Mouse (Mus musculus) G1E (cell line): ENCODE measurements at regions not wholly inside any gene's neighbourhood (a gene's known extent, or its start where the extent isn't known, plus 50 kb on each side); places are given as distances from the start of the nearest gene placed in this dataset.

Source experiments
- ATAC-seq: 2 replicates; pipeline ENCODE4 v1.8.0; 2016; ENCODE audit warnings: mild to moderate bottlenecking; ENCODE audit not compliant: insufficient number of reproducible peaks, poor library complexity, low FRiP score, severe bottlenecking; ENCODE audit errors: extremely low read depth
- DNase-seq: peaks from one replicate; pipeline ENCODE4 v3.0.0; 2012; ENCODE audit warnings: low spot score
- H3K27me3 ChIP-seq: 2 replicates; pipeline ENCODE4 v1.6.1; 2012; ENCODE audit warnings: mild to moderate bottlenecking, low read length, inconsistent platforms; ENCODE audit not compliant: insufficient read depth
- H3K36me3 ChIP-seq: replicated peaks from 2 replicates; pipeline ENCODE3; 2012; ENCODE audit warnings: mild to moderate bottlenecking, inconsistent platforms
- H3K4me1 ChIP-seq: 2 replicates; pipeline ENCODE4 v1.6.1; 2012; ENCODE audit warnings: low read depth, low read length, inconsistent platforms, mixed read lengths; ENCODE audit not compliant: insufficient read depth
- H3K4me3 ChIP-seq: 2 replicates; pipeline ENCODE4 v1.5.1; 2012; ENCODE audit warnings: low read depth, mild to moderate bottlenecking, inconsistent platforms, low read length, moderate library complexity, mixed read lengths
- H3K9me3 ChIP-seq: replicated peaks from 2 replicates; pipeline ENCODE4 v1.6.1; 2012; ENCODE audit warnings: inconsistent platforms
- CTCF ChIP-seq: IDR thresholded peaks from 2 replicates; pipeline ENCODE4 v1.5.1; 2012; ENCODE audit warnings: low read depth, low read length, inconsistent platforms, mixed read lengths
- GATA1 ChIP-seq: IDR thresholded peaks from 2 replicates; pipeline ENCODE4 v1.6.1; 2012; ENCODE audit warnings: borderline replicate concordance, low read length, inconsistent platforms, mixed read lengths
- GATA2 ChIP-seq: IDR thresholded peaks from 2 replicates; pipeline ENCODE4 v1.6.1; 2012; ENCODE audit warnings: low read depth, low read length, inconsistent platforms, borderline replicate concordance
- POLR2AphosphoS5 ChIP-seq: IDR thresholded peaks from 2 replicates; pipeline ENCODE4 v1.6.1; 2012; ENCODE audit warnings: low read depth, low read length, inconsistent platforms; ENCODE audit not compliant: insufficient replicate concordance
- TAL1 ChIP-seq: conservative IDR thresholded peaks from 2 replicates; pipeline ENCODE4 v1.6.1; 2012; ENCODE audit warnings: low read depth, low read length, inconsistent platforms, mixed read lengths

DNA sequence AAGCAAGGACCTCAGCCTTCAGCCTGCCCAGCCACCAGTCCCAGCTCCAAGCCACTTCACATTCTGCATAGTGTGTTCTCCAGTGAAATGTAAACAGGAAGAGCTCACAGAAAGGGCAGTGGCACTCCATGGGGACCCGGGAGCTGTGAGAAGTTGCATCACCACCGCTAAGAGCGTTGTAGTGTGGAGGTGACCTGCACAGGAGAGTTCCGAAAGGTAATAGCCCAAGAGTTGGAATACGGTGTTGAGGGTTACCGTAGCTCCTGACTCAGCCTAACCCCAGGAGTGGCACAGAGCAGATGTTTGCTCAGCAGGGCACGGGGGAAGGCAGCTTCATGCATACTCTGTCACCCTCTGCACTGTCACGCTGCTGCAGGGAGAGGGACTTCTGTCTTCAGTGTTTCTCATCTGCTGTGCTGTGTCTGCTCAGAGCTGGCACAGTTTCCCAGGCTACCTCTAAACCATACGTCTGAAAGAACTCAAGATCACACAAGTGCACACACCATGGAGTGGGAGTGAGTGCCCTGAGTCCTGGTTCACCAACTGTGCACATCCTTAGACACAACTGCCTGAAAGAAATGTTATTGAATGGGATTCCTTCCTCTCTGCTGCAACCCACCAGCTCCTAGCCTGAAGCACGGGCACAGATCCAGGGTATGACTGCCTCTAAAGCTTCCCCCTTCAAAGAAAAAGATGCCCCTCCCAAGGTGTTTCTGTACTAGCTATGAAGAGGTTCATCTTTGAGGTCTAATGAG, 218.1 kb upstream of the Ccdc122 start:
- DNase-seq = no peak
- TF ChIP-seq GATA2 (no peak), TAL1 (no peak), CTCF (no peak), POLR2AphosphoS5 (no peak), GATA1 (no peak)
- no peaks in the 10 kb centered on the region for H3K27me3 ChIP-seq
- no peak for ATAC-seq
- H3K9me3 ChIP-seq = peaks cover 39% of the 10 kb centered on the region
- no peaks in the 10 kb centered on the region for H3K36me3 ChIP-seq
- no peaks in the 10 kb centered on the region for H3K4me1 ChIP-seq
- no peak overlapping the region for H3K4me3 ChIP-seq

DNA sequence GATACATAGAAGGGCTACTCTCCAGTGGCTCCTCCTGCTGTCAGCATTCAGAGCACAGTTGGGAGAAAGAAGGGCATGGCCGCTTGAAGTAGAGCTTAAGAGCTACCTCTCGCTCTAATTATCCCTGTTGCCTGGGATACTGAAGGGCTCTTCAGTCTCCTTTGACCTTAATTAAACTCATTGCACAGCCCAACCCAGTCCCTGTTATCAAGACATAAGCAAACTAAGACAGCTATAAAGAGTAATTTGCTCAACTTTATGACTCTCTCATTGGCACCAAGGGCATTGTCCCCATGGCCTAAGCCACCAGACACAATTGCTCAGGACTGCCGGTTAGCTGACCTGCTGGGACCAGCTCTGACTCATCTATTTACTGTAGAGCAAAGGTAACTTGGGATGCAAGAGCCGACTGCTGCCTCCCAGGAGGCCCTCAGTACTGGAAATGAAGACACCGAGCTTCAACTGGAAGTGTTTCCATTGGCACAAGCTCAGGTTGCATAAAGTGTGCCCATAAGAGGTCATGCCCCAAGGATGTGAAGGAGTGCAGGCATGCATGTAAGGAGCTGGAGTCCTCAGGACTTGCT, 219.3 kb upstream of the Ccdc122 start:
- Histone ChIP-seq H3K27me3 (no peaks in the 10 kb centered on the region), H3K36me3 (no peaks in the 10 kb centered on the region), H3K9me3 (peaks cover 39% of the 10 kb centered on the region), H3K4me3 (no peak overlapping the region), H3K4me1 (no peaks in the 10 kb centered on the region)
- DNase-seq (no peak), ATAC-seq (no peak)
- TF ChIP-seq CTCF (no peak), POLR2AphosphoS5 (no peak), TAL1 (no peak), GATA2 (no peak)

DNA sequence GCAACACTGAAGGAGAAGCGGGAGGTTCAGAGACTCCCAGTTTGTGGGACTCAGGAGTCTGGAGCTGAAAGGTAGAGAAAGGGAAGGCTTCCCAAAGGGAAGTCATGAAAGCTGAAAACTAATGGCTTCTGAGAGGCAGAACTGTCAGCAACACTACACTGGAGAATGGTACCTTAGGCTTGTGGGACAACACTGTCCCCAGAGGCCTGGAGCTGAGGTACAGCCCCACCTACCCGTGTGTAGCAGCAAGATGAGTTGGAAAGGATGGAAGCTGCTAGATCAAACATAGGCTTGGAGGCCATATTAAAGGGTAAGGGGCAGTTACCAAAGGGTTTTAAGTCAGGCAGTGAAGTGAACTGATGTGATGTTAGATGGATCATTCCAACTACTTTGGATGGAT, 219.9 kb upstream of the Ccdc122 start:
- no peaks in the 10 kb centered on the region for H3K36me3 ChIP-seq
- TF ChIP-seq GATA2 (no peak), CTCF (no peak), POLR2AphosphoS5 (no peak), GATA1 (no peak), TAL1 (no peak)
- no peak for DNase-seq
- H3K27me3 ChIP-seq = no peaks in the 10 kb centered on the region
- no peak overlapping the region for H3K4me3 ChIP-seq
- ATAC-seq = no peak
- H3K4me1 ChIP-seq = no peaks in the 10 kb centered on the region
- H3K9me3 ChIP-seq = peaks cover 42% of the 10 kb centered on the region

DNA sequence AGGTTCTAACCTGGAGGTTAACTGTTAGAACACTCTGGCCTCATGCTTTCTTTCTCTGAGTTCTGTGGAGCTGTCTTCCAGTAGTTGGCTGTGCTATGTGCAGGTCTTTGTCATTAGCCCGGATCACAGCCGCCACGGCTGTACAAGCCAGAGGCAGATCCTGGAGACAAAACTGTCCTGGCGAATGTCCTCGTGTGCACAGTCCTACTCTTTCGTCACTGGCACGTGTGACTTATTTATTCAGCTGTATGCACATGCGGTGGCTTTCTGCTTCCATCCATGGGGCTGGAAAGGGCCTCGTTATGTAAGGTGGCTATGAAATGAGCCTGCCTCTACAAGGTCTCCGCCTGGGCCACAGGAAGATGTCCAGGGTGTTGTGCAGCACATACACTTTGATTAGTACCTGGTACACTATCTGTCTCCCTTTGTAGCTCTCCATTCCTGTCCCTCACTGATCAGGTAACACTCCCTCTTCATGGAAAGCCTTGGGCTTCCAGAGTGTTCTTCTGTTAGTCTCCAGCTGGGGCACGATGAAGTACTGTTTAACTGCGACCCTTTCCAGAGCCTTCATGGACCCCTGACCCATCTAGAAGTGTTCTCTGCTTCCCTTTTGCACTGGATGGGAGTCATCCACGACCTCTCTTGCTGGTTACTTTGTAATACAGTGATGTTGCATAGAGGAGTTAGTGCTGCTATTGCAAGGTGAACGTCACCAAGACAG, 224.3 kb upstream of the Ccdc122 start:
- DNase-seq (no peak), ATAC-seq (no peak)
- TF ChIP-seq CTCF (no peak), GATA2 (no peak), GATA1 (no peak), TAL1 (no peak), POLR2AphosphoS5 (no peak)
- Histone ChIP-seq H3K9me3 (peaks cover 34% of the 10 kb centered on the region), H3K36me3 (no peaks in the 10 kb centered on the region), H3K4me3 (no peak overlapping the region), H3K27me3 (no peaks in the 10 kb centered on the region), H3K4me1 (no peaks in the 10 kb centered on the region)

DNA sequence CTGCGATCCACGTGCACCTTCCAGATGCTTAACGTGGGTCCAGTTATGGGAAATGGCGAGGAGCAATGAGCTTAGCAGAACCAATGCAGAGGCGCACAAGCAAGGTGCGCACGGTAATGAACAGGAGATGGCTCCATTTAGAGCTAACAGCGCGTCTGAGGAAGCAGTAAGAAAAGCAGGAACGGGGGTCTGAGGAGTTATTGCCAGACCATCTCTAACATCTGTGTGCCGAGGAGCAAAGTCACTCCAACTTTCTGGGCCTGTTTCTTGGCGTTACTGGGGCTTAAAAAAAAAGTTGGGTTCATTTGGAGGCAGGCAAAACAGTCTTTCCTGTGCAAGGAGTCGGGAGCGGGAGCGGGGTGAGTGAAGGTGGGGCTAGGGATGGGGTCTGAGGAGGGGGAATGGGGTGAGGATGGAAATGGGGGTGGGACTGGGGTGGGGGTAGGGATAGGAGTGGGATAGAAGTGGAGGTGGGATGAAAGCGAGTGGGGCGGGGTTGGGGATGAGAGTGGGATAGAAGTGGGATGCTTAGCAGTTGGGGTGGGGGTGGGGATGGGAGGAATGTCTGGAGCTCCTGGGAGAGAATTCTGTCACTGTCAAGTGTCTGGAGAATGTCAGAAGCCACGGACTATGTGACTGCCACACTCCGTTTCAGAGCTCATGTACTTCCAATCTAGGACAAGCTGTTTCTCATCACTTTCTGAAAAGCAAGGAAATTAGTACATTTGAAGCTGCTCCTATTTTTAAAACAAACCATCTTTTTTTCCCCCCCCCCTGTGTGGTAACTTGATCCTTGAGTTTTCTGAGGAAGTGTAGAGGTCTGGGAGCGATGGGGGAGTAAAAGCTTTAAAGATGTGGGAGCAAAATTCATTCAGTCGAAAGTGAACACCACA, 225.6 kb upstream of the Ccdc122 start:
- no peak for DNase-seq
- TF ChIP-seq GATA1 (no peak), GATA2 (no peak), CTCF (no peak), POLR2AphosphoS5 (no peak), TAL1 (no peak)
- ATAC-seq = no peak
- no peak overlapping the region for H3K4me3 ChIP-seq
- H3K9me3 ChIP-seq = peaks cover 33% of the 10 kb centered on the region
- H3K4me1 ChIP-seq = no peaks in the 10 kb centered on the region
- no peaks in the 10 kb centered on the region for H3K27me3 ChIP-seq
- no peaks in the 10 kb centered on the region for H3K36me3 ChIP-seq
